Mouse (Mus musculus): ENCODE measurements around the gene D10Jhu81e. TPM values are rescaled to one million over a fixed set of nuclear protein-coding genes. Genes with fewer than 3 reads are reported as not detected.

Gene D10Jhu81e
- polyA plus RNA-seq, 1 experiment from 2014 or later = 88.8 TPM

- ChIA-PET POLR2A (no interaction called here), CTCF (no interaction called here)
- no peaks in the 10 kb centered on the region for H3K27me3 ChIP-seq
- no peak for TF ChIP-seq CTCF (IDR thresholded peaks at IDR 0.05)
- ATAC-seq (no peak), DNase-seq (ENCODE audit: low read depth, low spot score) (no peak)
- in situ Hi-C loops (cut with MboI; ENCODE audit: low pct_unique_long_range_greater_than_20kb) = no loop called here
Measured at GRCm38 (mm10) chr10:78119422-78119821, 50.2 kb downstream of the D10Jhu81e start.

GRCm38 (mm10) chr10:78115153-78115552, 54.4 kb downstream of the D10Jhu81e start:
- ATAC-seq (no peak), DNase-seq (ENCODE audit: low read depth, low spot score) (no peak)
- in situ Hi-C loops (cut with MboI; ENCODE audit: low pct_unique_long_range_greater_than_20kb) = no loop called here
- ChIA-PET CTCF (interaction anchor here (0.7 kb wide), 1 partner anchor 14 kb away, joined by 3 read pairs; no protein-coding TSS in a partner anchor), POLR2A (no interaction called here)
- no peaks in the 10 kb centered on the region for H3K27me3 ChIP-seq
- TF ChIP-seq CTCF (IDR thresholded peaks at IDR 0.05) = no peak

GRCm38 (mm10) chr10:78114521-78115092, 55.0 kb downstream of the D10Jhu81e start:
- CTCF ChIA-PET = interaction anchor here (0.7 kb wide), 1 partner anchor 13 kb away, joined by 3 read pairs; no protein-coding TSS in a partner anchor
- no peak for TF ChIP-seq CTCF (IDR thresholded peaks at IDR 0.05)
- no peak for ATAC-seq
- DNase-seq (ENCODE audit: low read depth, low spot score) = no peak
- no peaks in the 10 kb centered on the region for H3K27me3 ChIP-seq
- in situ Hi-C loops (cut with MboI; ENCODE audit: low pct_unique_long_range_greater_than_20kb) = no loop called here
- POLR2A ChIA-PET = no interaction called here

Other genes starting within 250 kb of the D10Jhu81e start
- gene Trpm2, start 199.2 kb downstream of the D10Jhu81e start, polyA plus RNA-seq (2021) = 0.21 TPM
- gene 1810043G02Rik, start 191.3 kb downstream of the D10Jhu81e start, polyA plus RNA-seq (2021) = 38.5 TPM
- 131 TPM for gene Pfkl, start 159.7 kb downstream of the D10Jhu81e start, polyA plus RNA-seq (2021)
- gene Dnmt3l, start 127.8 kb downstream of the D10Jhu81e start, polyA plus RNA-seq (2021) = 0.26 TPM
- gene Aire, start 126.2 kb downstream of the D10Jhu81e start, polyA plus RNA-seq (2021) = 0.13 TPM
- 3.7 TPM for gene Icosl, start 100.5 kb downstream of the D10Jhu81e start, polyA plus RNA-seq (2021)
- 19.7 TPM for gene Pwp2, start 15.4 kb upstream of the D10Jhu81e start, polyA plus RNA-seq (2021)
- gene Trappc10, start 74.9 kb upstream of the D10Jhu81e start, polyA plus RNA-seq (2021) = 40.0 TPM
- gene Agpat3, start 182.7 kb upstream of the D10Jhu81e start, polyA plus RNA-seq (2021) = 98.9 TPM
- 297 TPM for gene Rrp1, start 243.3 kb upstream of the D10Jhu81e start, polyA plus RNA-seq (2021)

All from Patski (cell line).